Mouse (Mus musculus) spleen, postnatal 10 days (tissue): Measurements from ENCODE around the gene Olfr38.
A peak's percentile ranks its signal among the peaks of the same experiment; 100 is the strongest.

Source experiments
- DNase-seq, 2 experiments: peaks; one replicate each; pipeline ENCODE4 v3.0.0; 2021 to 2022; ENCODE audit warnings: low spot score in 2 of 2

Gene Olfr38

GRCm38 (mm10) chr6:42756104-42756503, at the start of gene Olfr38:
TSS of gene Olfr38 (plus strand) at chr6:42756404.
- no peak for DNase-seq

DNA sequence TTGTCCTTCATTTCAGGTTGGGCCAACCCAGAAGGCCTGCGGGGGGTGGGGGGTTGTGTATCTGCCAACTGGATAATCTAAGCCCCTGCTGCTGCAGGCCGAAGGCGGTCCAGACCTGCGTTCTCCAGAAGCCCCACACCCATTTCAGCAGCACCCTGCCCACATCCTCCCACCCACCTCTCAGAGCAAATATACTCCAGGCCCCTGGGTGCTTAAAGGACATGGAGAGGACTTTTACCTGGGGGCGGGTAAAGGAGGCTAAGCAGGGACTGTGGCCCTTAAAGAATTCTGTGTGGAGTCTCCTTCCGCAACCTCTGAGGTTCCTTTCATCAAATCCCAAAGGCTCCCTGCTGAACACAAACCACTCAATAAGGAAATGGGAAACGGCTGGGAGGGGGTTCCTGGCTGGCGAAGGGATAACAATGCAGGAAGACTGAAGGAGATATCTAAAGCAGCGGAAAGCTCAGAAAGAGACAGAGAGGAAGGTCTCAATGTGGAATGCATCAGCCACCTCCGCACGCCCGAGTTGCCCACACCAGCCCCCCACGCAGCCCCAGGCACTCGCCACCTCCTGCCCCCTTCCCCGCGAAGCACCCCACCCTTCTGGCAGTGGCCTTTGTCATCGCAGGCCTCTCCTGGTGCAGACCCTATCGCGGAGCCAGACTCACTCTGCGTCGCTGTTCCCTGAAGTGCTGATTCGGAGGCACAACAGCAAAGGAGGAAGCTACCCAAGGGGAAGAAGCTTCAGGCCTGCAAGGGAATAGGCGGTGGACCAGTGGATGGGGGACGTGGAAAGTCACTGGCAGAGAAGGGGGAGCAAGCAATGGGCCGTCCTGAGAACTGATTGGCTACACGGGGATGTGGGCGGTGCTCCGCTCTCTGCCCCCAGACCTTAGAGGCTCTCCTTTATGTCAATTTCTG, 46.7 kb upstream of the Olfr38 start, which contains the start of gene Tcaf1:
Gene Tcaf1, minus strand, starts transcription at position 798 of the 921 bp plus-strand sequence.
- DNase-seq, result peak in 1 of 2 experiments; percentile 20

DNA sequence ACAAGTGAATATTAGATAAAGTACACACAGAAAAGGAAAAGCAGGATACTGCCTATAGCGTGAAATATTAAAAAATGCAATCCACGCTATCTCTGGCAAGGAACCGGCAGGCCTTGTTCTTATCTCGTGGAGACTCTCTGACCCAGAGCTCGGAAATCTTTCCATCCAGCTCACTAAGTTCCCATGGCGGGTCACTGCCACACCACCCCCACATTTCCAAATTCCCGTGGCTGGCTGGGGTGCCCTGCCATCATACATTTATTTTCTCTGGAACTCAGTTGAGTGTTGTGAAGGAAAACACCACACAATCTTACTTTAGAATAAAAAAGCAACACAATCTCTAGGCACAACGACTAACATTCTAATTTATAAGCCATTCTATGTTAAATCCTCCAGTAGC, 41.5 kb upstream of the Olfr38 start:
- no peak for DNase-seq

DNA sequence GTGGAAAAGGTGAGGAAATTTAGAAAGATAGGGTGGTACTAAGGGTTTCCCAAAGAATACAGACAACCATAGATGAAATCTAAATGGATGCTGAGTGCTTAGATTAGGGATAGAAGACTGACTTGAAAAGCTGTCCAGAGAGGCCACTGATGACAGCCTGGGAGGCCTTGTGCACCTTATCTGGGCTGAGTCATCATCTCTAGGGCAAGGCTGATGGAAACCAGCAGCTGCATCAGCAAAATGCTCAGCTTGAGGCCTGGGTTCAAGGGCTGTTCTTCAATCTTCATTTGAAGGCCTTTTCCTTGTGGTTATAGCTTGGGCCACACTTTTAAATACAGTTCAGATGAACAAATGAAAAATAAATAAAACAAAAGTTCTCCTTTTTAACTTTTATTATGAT, 38.2 kb upstream of the Olfr38 start:
- no peak for DNase-seq

- no peak for DNase-seq
Observed at GRCm38 (mm10) chr6:42739071-42739470, 17.1 kb upstream of the Olfr38 start, which contains the start of gene Olfr453. TSS of gene Olfr453 (plus strand) at chr6:42739371.

GRCm38 (mm10) chr6:42742303-42742702, 13.9 kb upstream of the Olfr38 start:
- DNase-seq, result no peak

DNA sequence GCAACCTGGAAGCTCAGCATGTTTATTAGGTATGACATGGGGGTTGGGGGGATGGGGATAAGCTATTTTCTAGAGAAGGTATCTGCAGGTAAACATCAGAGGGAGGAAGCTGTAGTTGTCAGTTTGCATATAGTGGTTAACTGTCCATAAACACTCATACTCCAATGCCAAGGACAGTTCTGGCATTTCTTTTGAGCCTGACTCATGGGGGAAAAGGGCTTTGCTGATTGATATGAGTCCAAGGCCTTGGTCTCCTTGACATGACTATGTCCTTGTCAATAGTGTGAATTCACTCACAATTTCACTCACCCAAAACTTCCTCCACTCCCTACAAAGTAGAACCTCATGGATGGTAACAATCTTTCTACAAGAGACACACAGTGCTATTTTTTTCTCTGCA, 8.4 kb upstream of the Olfr38 start:
- DNase-seq, result no peak

DNA sequence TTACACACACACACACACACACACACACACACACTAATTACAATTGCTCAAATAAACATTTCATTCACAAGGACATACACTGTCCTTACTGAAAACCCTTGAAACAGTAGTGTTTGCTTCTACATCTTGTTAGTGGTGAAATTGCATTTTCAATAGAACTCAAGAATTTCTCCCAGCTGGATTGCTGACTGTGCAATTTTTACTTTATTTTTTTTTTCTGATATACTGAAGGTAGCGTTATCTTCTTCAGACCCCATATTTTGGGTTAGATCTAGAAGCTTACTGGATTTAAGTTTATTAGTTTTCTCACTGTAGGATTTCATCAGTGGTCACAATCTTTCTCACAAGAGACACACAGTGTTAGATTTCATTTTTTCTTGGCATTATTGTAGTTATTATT, 20.9 kb downstream of the Olfr38 start:
- no peak for DNase-seq

DNA sequence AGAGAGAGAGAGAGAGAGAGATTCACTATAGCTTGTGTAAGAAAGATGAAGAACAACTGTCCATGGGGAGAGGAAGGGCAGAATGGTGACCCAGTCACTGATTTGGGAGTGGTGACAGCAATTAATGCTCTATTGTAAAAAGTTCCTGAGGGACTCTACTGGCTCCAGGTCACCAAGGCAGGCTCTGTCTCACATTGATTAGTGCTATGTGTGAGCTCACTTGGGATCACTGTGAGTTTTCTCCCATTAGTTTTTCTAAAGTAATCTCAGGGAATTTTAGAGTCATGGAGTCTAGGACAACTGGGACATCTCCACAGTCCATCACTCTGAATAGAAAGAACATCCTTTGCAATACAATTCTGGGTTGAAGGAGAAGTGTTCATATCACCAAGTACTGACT, 28.6 kb downstream of the Olfr38 start, which contains the start of gene Olfr452:
Gene Olfr452, plus strand, starts transcription at position 301 of the 400 bp plus-strand sequence.
- DNase-seq, result no peak

DNA sequence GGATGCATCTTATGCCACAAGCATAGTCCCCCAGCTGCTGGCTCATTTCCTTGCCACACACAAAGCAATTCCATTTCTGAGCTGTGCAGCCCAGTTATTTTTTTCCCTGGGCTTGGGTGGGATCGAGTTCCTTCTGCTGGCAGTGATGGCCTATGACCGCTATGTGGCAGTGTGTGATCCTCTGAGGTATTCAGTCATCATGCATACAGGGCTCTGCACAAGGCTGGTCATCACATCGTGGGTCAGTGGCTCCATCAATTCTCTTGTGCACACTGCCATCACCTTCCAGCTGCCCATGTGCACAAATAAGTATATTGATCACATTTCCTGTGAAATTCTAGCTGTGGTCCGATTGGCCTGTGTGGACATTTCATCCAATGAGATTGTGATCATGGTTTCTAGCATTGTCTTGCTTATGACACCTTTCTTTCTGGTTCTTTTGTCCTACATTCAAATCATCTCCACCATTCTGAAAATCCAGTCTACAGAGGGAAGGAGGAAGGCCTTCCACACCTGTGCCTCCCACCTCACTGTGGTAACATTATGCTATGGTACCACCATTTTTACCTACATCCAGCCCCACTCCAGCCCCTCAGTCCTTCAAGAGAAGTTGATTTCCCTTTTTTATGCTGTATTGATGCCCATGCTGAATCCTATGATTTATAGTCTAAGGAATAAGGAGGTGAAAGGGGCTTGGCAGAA, 34.2 kb downstream of the Olfr38 start:
- DNase-seq, result no peak

DNA sequence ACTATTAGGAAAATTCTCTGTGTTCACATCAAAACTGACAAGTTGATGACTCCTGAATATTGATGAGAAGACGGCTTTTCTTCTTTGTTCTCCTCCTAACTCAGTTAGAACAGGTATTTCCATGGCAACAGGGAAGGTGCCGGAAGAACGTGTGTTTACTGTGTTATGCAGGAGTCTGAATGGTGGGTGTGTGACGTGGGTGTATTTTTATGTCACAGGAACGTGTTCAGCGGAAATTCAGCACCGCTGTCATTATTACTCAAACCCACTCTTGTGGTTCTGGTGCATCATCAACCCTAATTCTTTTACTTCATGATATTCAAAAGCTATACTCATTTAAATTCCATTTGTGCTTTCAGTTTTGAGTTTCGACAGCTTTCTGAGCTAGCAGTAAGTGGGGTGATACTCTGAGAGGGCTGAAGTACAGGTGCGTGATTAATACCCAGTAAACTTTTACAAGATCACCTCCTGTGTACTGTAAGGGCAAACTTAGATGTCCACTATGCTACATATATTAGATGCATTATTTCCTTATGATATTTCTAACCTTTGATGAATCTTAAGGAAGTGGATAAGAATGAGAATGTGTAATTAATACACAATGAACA, 34.8 kb downstream of the Olfr38 start:
- no peak for DNase-seq

- DNase-seq, result no peak
Observed at GRCm38 (mm10) chr6:42794982-42795381, 38.8 kb downstream of the Olfr38 start.

- DNase-seq, result no peak
Observed at GRCm38 (mm10) chr6:42811639-42812038, 55.4 kb downstream of the Olfr38 start, which contains the start of gene Olfr450. TSS of gene Olfr450 (plus strand) at chr6:42811939.
